In the genomic region with DNA sequence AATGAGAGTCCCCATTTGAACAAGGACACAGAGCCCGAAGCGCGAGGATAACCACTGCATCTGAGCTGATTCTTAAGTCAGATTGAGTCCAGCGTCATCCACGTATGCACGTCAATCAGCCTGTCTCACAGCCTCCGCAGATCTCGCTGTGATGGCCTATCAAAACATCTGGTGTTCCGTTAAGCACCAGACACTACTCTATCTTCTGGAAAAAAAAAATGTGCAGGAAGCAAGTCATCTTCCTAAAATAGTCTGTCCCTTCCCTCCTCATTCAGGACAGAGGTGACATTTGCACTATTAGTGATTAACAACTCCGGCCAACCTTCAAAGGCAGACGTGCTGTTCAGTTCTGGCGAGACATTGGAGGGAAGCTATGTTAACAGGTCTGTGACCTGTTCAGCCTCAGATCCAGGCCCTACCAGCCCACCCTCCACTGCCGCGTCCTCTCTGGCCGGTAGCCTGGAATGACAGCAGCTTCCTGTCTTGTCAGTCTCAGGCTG, we compare ENCODE assay signal across 9 mouse cellular contexts.
DNase-seq lines count a peak whose midpoint lies in the region; ATAC-seq and TF ChIP-seq lines count a peak whose summit lies in the region.
"Had no signal": no experiment of that assay in that cellular context is flagged by ENCODE, and none has a peak within 500 bp of the region (broad histone marks: within the 10 kb centered on the region; RNA-seq: fewer than 3 reads in every experiment).

No protein-coding gene starts in this region.

- H3K4me2 ChIP-seq in intestine, embryonic 14.5 days (ENCODE audit: low read length), result no peak overlapping the region
- H3K4me2 ChIP-seq in intestine, postnatal 0 days (replicated peaks; ENCODE audit: low read depth), result no peak overlapping the region
- no peak overlapping the region for H3K4me2 ChIP-seq in kidney, embryonic 15.5 days
- H3K4me2 ChIP-seq: hindbrain, embryonic 15.5 days had no signal

- DNase-seq in intestine, embryonic 14.5 days (ENCODE audit: low spot score), result no peak
- DNase-seq in heart, adult 18-20 months, result peak; percentile 82 to 87
- DNase-seq in left cerebral cortex, adult 2 months (ENCODE audit: extremely low spot score in 1 of 2, low spot score in 2 of 2), result no peak
- no peak for DNase-seq in c-Kit-positive CD71-positive TER-119-positive erythroid progenitor cells, embryonic 14.5 days (ENCODE audit: low spot score)
- DNase-seq in layer of hippocampus, postnatal 14 days (ENCODE audit: low spot score in 2 of 2), result no peak

- no peaks in the 10 kb centered on the region for H3K36me3 ChIP-seq in intestine, embryonic 14.5 days (ENCODE audit: control insufficient read depth, insufficient read depth, low read length)
- no peaks in the 10 kb centered on the region for H3K36me3 ChIP-seq in intestine, postnatal 0 days (ENCODE audit: control insufficient read depth, insufficient read depth)
- H3K36me3 ChIP-seq in kidney, embryonic 15.5 days, result no peaks in the 10 kb centered on the region
- H3K36me3 ChIP-seq in macrophage (ENCODE audit: inconsistent target), result no peaks in the 10 kb centered on the region
- H3K36me3 ChIP-seq: hindbrain, embryonic 15.5 days had no signal

- no peaks in the 10 kb centered on the region for H3K27me3 ChIP-seq in intestine, embryonic 14.5 days (replicated peaks; ENCODE audit: control insufficient read depth, insufficient read depth, low read length)
- H3K27me3 ChIP-seq in intestine, postnatal 0 days (replicated peaks; ENCODE audit: control insufficient read depth, insufficient read depth, low read length), result no peaks in the 10 kb centered on the region
- H3K27me3 ChIP-seq in kidney, embryonic 15.5 days, result peaks cover 13% of the 10 kb centered on the region

- intact Hi-C loops in left cerebral cortex, adult 2 months (cut with DNase I), result loop anchor here (5.0 kb wide), 1 partner anchor 374 kb away; no protein-coding TSS in a partner anchor

- no peaks in the 10 kb centered on the region for H3K9me3 ChIP-seq in intestine, embryonic 14.5 days (ENCODE audit: control insufficient read depth, low read length)
- no peaks in the 10 kb centered on the region for H3K9me3 ChIP-seq in intestine, postnatal 0 days (ENCODE audit: control insufficient read depth)
- no peaks in the 10 kb centered on the region for H3K9me3 ChIP-seq in kidney, embryonic 15.5 days (replicated peaks)
- H3K9me3 ChIP-seq: hindbrain, embryonic 15.5 days had no signal

- H3K27ac ChIP-seq in intestine, embryonic 14.5 days (ENCODE audit: low read depth), result peak overlapping the region; percentile 38; the same call in 1 of the 2 replicates
- no peak overlapping the region for H3K27ac ChIP-seq in intestine, postnatal 0 days (ENCODE audit: low read depth, low read length)
- peak overlapping the region; percentile 88 for H3K27ac ChIP-seq in kidney, embryonic 15.5 days
- peak overlapping the region; percentile 74 for H3K27ac ChIP-seq in macrophage
- H3K27ac ChIP-seq in left cerebral cortex, adult 2 months, result no peak overlapping the region
- H3K27ac ChIP-seq: hindbrain, embryonic 15.5 days had no signal

- ATAC-seq in intestine, embryonic 14.5 days (replicated peaks; ENCODE audit: low FRiP score, low TSS enrichment, low read depth), result no peak
- ATAC-seq in intestine, postnatal 0 days, result no peak
- ATAC-seq in kidney, embryonic 15.5 days (replicated peaks; ENCODE audit: low FRiP score), result no peak

- peaks cover 52% of the 10 kb centered on the region for H3K4me1 ChIP-seq in intestine, embryonic 14.5 days (replicated peaks; ENCODE audit: control insufficient read depth, insufficient read depth, low read length)
- no peaks in the 10 kb centered on the region; the same call in 1 of the 2 replicates for H3K4me1 ChIP-seq in intestine, postnatal 0 days (replicated peaks; ENCODE audit: control insufficient read depth, insufficient read depth, low read length)
- H3K4me1 ChIP-seq in kidney, embryonic 15.5 days, result peaks cover 62% of the 10 kb centered on the region

- TF ChIP-seq CTCF in intestine, postnatal 0 days (IDR thresholded peaks at IDR 0.05; ENCODE audit: low read depth), result no peak
- no peak for TF ChIP-seq CTCF in left cerebral cortex, adult 2 months (IDR thresholded peaks at IDR 0.05)

- WGBS in intestine, embryonic 14.5 days, result 64% methylated on average over 15 of the region's 15 CpGs
- 74% methylated on average over 15 of the region's 15 CpGs for WGBS in intestine, postnatal 0 days
- 41% methylated on average over 15 of the region's 15 CpGs for WGBS in kidney, embryonic 15.5 days
- 57% methylated on average over 15 of the region's 15 CpGs for WGBS in macrophage (ENCODE audit: missing documents)

- H3K79me2 ChIP-seq in macrophage (ENCODE audit: inconsistent target), result no peaks in the 10 kb centered on the region

- no peak overlapping the region for H3K4me3 ChIP-seq in intestine, embryonic 14.5 days (ENCODE audit: low read depth, low read length)
- H3K4me3 ChIP-seq in intestine, postnatal 0 days (ENCODE audit: low read depth, low read length), result no peak overlapping the region
- H3K4me3 ChIP-seq in kidney, embryonic 15.5 days (replicated peaks), result no peak overlapping the region
- no peak overlapping the region for H3K4me3 ChIP-seq in macrophage (ENCODE audit: inconsistent target)
- H3K4me3 ChIP-seq in left cerebral cortex, adult 2 months, result no peak overlapping the region
- H3K4me3 ChIP-seq: hindbrain, embryonic 15.5 days had no signal

- H3K9ac ChIP-seq in intestine, embryonic 14.5 days (ENCODE audit: low read length), result no peak overlapping the region
- H3K9ac ChIP-seq in intestine, postnatal 0 days (ENCODE audit: low read depth, low read length), result no peak overlapping the region
- no peak overlapping the region for H3K9ac ChIP-seq in kidney, embryonic 15.5 days
- H3K9ac ChIP-seq: hindbrain, embryonic 15.5 days had no signal

Comparison
In these comparisons a context has a peak if more than half of its experiments do, and no peak if none do; other contexts are left out.
1. H3K27ac ChIP-seq: peak in intestine, embryonic 14.5 days (single experiment), kidney, embryonic 15.5 days (single experiment) and macrophage (single experiment); none in intestine, postnatal 0 days (single experiment) and left cerebral cortex, adult 2 months (single experiment).
2. DNase-seq: peak in heart, adult 18-20 months (2 of 2); none in intestine, embryonic 14.5 days (single experiment), left cerebral cortex, adult 2 months (0 of 2), c-Kit-positive CD71-positive TER-119-positive erythroid progenitor cells, embryonic 14.5 days (single experiment) and layer of hippocampus, postnatal 14 days (0 of 2).